Mouse (Mus musculus): ENCODE results near the gene Sigirr.

Sigirr gene

GRCm38 (mm10) chr7:141060426-141061242 is 39.7 kb downstream of the Sigirr start, which contains the start of gene B4galnt4:
Gene B4galnt4 (plus strand): TSS chr7:141061104.
- DNase-seq (ENCODE audit: low spot score), result no peak

- DNase-seq (ENCODE audit: low spot score), result no peak
Observed at GRCm38 (mm10) chr7:141059929-141060328, 40.4 kb downstream of the Sigirr start.

DNA sequence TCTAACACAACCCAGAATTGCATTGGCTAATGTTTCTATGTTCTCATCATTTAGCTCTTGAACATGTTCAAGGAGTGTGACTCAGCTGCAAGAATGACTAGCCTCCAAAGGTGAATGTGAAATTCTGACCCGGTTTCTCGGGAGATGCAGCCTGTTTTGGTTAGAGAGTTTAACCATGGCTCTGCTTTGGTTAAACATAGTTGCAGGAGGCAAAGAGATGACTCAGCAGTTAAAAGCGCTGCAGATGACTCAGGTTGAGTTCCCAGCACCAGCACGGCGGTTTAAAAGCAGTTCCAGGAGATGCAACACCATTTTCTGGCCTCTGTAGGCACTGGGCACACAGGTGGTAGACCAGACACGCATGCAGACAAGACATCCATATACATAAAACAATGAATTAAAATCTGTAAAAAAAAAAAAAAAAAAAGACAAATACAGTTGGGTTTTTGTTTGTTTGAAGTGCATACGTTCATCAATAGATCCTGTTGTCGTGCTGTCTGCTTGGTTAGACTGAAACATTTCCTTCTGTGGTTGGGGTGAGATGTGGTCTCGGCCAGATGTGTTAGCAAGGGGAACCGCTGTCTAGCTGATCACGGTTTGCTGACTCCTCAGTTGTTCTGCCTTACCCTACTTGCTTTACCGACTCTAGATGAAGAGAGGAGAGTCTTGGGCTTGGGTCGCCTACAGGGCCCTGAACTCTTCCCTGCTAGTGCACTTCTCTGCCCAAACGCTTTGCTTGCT is 41.6 kb downstream of the Sigirr start:
- DNase-seq (ENCODE audit: low spot score), result no peak

DNA sequence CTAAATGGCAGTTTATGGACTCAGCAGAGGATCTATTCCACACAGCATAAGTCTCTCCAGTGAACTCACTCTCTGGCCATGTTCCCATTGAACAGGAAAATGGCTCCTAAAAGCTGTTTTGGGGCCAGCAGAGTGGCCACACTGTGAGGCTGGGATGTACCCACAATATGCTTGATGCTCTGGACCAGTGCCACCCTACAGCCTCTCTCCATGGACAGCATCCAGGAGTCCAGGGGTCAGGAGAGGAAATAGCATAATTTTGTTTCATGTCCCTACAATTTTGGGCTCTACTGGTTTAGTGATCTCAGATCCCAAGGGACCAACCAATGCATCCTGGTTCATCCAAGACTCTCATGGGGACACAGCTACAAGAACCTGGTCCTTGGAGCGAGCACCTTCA is 42.8 kb downstream of the Sigirr start:
- DNase-seq (ENCODE audit: low spot score), result peak; percentile 15

DNA sequence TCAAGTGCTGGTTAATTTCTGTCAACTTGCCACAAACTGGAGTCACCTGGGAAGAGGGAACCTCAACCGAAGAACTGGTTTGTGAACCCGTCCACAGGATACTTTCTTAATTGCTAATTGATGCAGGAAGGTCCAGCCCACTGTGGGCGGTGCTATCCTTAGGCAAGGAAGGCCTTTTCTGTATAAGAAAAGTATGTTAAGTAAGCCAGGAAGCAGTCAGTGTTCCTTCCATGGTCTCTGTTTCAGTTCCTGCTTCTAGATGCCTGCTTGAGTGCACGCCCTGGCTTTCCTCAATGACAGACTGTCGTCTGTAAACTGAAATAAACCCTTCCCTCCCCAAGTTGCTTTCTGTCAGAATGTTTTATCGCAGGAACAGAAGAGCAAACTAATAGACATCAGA is 43.4 kb downstream of the Sigirr start:
- DNase-seq (ENCODE audit: low spot score), result no peak

GRCm38 (mm10) chr7:141055785-141056184 is 44.6 kb downstream of the Sigirr start:
- no peak for DNase-seq (ENCODE audit: low spot score)

GRCm38 (mm10) chr7:141052421-141052820 is 48.0 kb downstream of the Sigirr start:
- DNase-seq (ENCODE audit: low spot score), result peak; percentile 58

GRCm38 (mm10) chr7:141052016-141052415 is 48.4 kb downstream of the Sigirr start:
- DNase-seq (ENCODE audit: low spot score), result peak; percentile 41

DNA sequence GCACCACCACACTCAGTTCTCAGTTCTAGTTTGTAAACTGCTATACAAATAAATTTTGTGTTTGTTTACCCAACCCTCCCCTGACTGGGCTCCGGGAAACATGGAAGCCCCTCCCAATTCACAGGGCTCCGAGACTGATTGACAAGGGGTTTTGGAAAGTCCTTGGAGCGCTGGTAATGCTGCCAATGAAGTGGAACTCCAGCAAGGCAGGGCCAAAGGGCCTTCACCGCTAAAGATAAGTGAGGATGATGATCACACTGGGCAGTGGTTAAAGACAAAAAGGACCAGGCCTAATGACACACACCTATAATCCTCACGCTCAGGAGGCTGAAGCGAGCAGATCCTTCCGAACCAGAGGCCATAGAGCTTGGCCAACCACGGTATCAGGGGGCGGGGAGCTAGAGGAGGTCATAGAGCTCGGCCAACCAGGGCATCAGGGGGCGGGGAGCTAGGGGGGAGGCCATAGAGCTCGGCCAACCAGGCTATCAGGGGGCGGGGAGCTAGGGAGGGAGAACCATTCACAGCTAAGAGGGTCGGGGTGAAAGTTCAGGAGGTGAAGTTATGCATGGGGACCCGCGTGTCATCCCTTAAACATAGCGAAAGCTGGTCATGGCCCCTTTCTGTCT is 49.2 kb downstream of the Sigirr start:
- no peak for DNase-seq (ENCODE audit: low spot score)

- peak; percentile 72 for DNase-seq (ENCODE audit: low spot score)
Observed at GRCm38 (mm10) chr7:141049326-141049725, 51.0 kb downstream of the Sigirr start.

GRCm38 (mm10) chr7:141048226-141049218 is 51.9 kb downstream of the Sigirr start:
- DNase-seq (ENCODE audit: low spot score), result peak; percentile 97

DNA sequence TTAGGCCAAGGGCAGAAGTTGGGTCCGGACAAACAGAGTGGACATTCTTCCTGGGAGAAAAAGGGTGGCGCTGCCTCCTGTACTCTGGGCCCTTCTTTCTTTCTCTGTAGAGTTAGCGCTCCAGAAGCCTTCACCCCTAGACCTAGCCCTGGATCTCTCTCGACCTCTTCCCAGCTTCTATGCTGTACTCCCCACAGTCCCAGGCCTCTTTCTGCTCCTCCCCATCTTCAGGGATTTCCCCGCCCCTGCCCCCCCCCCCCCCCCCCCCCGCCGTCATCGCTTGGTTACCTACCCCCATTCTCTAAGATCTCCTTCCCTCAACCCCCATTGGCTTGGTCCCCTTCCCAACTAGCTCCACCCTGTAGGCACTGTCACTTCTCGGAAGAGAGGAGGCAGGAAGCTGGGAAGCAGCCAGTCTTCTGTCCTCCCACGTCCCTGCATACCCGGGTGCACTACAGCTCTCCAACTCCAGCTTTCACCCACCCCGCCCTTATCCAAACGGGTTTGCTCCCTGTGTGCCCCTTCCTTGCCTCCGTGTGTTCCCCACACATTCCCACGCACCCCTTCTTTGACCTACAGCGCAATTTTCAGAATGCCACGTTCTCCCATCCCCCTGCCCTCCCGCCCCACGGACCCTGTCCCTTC is 52.7 kb downstream of the Sigirr start:
- DNase-seq (ENCODE audit: low spot score), result peak; percentile 96

DNA sequence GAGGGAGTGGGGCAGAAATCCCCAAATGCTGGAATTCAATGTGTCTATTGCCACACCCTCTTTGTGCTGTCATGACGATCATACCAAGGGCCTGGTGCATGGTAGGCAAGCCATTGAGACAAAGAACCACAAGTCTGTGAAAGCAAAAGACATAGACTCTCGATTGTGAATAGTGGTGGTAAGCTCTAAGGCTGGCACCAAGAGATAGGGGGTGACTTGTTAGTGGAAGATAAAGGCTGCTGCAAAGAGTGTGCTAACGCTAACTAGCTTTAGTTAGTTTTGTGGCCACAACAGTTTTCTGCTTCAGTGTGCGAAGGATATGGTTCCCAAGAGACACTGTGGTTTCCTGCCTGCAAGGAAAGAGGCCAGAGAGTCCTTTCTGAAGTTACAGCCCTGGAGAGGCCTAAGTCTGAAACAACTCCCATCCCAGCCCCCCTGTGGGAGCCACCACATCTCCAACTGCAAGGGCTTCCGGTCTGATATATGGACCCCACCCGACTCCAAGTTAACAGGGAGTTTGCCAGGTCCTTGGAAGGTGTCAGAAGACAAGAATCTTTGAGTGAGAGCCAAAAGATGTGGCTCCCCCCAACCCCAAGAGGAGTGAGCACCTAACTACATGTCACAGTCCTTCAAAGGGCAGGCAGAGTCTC is 53.3 kb downstream of the Sigirr start:
- peak; percentile 58 for DNase-seq (ENCODE audit: low spot score)

DNA sequence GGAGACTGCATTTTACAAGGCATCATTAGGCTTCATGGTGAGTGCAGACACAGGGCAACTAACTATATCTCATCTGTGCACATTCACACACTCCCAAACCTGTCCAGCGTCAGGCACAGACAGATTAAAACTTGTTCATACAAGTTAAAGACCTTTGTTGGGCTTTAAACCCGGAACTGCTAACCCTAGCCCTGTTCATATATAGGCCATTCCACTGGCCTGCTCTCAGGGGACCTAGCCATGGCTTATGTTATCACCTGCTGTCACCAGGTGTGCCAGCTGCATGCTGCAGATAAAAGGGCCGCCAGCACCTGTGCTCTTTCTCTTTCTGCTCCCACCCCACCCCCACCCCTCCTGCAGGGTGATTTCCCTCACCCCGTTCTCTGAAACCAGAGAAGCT is 57.8 kb downstream of the Sigirr start:
- DNase-seq (ENCODE audit: low spot score), result no peak

- DNase-seq (ENCODE audit: low spot score), result peak; percentile 95
Observed at GRCm38 (mm10) chr7:141041661-141042060, 58.7 kb downstream of the Sigirr start.
